Mouse (Mus musculus) cerebellum, postnatal 14 days (tissue): ENCODE measurements around the gene Atp1a2.

Source experiments
- DNase-seq, 2 experiments: peaks; one replicate each; pipeline ENCODE4 v3.0.0; 2021; ENCODE audit warnings: mixed read lengths in 2 of 2

The Atp1a2 gene

DNA sequence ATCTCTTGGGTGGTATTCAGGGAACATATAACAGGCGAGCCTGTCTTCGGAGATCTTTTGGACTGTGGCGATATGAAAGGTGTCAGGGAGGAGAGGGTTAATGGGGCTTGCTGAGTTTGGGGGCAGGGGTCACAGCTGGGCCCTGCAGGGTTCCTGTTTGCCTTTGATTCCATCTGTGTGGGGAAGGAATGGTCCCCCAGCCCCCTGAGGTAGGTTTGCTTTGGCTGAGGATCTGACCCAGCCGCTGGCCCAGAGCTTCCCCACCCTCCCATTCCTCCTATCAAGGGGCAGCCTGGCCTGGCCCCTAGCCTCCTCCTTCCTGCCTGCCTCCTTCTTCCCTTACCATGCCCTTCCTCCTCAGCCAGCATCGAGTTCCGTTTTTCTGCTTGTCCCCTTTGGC, 5.0 kb upstream of the Atp1a2 start:
- no peak for DNase-seq

DNA sequence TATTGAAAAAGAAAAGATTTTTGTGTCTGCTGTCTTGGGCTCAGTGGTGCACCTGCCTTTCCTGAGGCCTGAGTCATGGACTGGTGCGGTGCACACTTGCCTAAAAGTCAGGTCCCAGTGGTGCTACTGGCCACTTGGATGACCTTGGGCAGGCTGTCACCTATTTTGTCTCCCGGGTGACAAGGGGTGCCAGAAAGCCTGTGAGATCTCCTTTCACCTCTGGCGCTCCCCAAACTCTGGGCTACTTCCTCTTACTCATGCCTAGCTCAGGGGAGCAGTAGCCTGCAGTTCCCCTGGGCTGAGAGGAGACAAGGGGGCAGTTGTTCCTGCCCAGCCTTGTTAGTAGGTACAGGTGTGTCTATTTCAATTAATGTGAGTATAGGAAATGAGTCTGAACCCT, 4.4 kb upstream of the Atp1a2 start:
- no peak for DNase-seq

DNA sequence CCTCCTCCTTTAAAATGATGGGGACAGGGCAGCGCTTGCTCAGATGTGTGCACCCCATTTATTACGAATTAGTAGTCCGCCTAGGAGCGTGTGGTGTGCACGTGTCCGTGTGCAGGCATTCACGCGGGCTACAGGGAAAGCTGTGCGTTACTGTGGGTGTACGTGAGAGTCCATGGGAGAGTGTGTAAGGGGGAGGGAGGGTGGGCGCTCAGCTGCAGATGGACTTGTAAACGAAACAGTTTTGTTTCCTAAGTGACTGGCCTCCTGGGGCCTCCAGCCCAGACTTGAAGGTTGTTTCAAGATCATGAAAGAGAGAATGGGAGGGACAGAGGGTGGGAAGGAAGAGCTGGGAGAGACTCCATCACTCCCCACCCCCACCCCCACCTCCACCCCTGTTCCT, 3.3 kb upstream of the Atp1a2 start:
- no peak for DNase-seq

DNA sequence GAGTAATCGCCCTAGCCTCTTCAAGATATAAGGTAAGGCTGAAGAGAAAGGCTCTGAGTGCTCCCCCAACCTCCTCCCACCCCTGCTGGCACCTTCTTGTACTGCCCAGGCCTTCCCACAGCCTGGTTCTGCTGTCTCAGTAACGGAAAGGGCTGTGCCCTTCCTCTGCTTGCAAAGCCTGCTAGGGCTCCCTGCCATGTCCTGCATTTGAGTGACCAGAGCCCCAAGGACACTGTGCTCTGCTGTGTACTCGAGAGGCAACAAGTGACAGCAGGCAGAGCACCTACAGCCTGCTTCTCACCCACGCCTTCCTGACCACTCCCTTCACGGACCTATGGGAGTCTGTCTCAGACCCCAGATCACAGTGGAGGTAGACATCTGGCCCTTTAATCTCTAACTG, 2.4 kb upstream of the Atp1a2 start:
- DNase-seq = no peak

DNA sequence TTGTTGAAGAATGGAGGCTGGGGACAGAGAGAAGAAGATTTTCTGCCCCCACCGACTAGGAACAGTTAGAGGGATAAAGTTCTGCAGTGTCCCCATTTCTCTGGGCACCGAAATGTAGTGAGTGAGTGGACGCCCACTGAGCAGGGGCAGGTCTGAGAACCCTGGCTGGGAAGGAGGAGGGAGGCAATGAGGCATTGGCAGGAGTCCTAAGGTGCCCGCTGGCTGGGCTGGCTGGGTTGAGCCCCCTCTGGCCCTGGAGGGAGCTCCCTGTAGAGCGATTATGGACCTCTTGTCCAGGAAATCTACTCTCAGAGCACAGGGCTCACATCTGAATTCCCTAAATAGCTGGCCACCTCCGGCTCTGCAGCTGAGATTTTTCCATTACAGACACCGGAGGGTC, 1.7 kb upstream of the Atp1a2 start:
- no peak for DNase-seq

DNA sequence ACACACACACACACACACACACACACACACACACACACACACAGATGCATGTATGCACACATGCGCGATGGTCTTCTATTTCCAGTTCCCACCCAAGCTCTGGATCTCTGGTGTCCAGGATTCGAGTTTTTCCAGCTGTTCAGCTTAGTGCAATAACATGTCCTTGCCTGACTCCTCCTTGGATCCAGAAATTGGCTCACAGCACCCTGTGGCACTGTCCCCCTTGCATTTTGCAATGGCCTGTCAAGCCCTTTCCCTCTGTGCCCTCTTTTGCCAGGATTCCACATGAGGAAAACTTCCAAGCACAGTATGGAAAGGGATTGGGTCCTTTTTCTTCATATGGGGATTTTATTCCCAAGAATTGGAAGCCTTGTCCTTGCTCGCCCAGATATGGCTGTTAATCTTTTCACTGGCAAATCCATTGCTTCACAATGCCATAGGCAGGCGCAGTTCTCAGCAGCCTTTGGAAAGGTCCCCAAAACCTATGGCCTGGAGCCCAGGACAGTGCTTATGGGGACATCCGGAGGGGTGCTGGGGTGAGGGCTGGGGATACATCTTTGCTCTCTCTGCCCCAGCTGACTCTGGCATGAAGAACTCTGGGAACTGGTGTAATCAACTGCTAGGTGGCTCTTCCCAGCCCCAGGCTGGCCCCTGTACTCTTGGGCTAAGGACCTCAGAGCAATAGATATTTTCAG, 901 bp downstream of the Atp1a2 start:
- DNase-seq = peak; percentile 41 to 60

DNA sequence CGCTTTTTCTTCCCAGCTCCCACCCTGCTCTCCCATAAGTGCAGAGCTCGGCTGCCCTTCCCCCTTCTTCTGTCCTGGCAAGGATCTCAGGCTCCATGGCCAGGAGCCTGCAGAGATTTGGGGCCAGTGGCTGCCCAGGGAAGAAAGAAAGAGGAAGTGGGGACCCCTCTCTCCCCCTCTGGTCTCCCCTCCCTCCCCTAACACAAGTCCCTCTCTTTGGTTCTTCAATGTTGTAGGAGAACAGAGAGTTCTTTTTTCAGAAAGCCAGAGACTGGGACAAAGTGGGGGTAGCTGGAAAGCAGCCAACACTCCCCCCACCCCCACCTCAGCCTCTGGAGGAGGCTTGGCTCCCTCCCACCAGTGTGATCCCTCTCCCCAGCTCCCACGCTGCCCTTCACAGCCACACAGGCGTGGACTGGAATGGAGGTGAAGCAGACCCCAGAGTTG, 2.1 kb downstream of the Atp1a2 start:
- DNase-seq = peak; percentile 44 to 52

DNA sequence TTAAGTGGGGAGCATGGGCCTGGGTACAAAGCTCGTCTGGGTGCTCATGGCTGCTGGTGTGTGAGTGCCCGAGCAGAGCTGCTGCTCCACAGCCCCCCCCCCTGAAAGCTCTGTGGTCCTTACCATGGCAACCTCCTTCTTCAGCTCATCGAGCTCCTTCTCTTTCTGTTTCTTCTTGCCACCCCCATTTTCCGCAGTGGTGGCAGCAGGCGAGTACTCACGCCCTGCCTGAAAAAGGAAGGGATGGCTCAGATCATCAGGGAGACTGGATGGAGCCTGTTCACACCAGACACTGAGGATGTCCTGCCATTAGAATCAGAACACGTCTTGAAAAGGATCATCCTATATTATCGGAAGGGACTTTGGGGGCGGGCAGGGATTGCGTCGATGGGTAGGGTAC, 4.4 kb downstream of the Atp1a2 start:
- no peak for DNase-seq

DNA sequence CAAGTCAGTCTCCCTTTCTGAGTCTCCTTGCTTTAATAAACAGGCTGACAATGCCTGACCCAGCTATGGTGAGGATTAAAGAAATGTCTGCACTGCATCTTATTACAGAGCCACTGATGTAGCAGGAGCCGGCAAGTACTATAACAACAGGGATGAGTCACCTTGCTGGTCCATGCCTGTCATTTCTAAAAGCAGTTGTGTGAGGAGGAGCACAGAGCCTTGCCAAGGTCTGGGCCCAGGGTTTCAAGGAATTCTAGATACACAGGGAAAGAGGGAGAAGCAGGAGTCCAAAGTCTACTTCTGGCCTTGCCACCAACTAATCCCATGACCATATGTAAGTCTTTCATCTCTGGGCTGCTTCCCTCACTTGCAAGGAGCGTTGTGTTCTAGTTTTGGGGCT, 5.0 kb downstream of the Atp1a2 start:
- DNase-seq = no peak

DNA sequence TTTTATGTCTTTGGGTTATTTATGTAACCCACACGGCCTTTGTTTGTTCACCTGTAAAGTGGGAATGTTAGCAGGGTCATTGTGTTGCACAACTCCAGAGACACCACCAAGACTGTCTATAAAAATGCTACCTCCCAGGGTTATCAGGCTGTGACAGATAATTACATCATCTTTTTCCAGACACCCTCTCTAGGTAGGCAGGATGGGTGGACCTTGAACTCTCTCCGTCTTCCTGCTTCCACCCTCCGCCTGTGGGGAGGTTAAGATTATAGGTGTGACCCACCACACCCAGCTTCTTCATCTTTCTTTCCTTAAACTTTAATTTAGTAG, 8.3 kb downstream of the Atp1a2 start:
- no peak for DNase-seq

DNA sequence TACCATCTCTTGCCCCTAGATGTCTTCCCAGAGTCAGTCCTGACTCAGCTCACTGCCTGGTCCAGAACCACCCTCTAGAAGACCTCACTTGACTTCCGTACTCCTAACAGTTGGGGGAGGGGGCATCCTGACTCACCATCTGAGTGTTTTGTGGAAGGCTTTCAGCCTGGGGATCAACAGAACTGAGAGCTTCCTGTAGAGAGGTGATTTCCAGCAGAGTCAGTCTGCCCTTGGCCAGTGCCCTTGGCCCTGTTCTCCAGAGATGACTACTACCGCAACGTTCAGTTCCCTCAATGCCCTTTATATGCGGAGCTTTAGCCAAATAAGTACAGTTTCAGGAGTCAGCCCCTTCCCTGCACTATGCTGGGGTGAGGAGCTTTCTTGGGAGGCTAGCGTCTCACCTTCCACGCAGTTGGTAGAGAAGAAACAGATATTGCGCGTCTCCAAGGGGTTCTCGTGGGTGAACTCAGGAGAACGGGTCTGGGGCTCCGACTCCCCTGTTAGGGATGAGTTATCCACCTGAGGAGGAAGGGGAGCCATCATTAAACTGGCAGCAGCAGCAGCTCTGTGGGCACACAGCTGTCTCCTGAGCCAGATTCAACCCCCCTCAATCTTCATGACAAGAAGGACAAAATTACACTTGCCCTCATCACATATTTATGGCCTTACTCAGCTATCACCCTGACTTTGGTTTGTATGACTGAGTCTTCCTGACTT, 8.8 kb downstream of the Atp1a2 start:
- no peak for DNase-seq

DNA sequence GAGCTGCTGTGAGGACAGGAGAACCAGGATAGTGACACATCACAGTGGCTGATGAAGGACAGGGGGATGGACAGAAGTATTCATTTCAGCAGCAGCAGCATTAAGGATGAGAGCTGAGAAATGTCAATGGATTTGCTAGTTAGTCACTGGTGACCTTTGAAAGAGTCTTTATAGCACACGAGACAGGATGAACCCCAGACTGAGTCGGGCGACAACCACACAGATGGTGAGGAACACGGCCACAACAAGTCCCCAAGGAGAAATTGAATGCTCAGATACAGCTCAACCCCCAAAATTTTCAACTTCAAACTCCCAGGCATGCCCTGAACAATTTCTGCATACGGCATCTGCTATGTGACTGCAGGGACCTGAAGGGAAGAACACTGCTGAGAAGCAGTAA, 11.1 kb downstream of the Atp1a2 start:
- DNase-seq = no peak

DNA sequence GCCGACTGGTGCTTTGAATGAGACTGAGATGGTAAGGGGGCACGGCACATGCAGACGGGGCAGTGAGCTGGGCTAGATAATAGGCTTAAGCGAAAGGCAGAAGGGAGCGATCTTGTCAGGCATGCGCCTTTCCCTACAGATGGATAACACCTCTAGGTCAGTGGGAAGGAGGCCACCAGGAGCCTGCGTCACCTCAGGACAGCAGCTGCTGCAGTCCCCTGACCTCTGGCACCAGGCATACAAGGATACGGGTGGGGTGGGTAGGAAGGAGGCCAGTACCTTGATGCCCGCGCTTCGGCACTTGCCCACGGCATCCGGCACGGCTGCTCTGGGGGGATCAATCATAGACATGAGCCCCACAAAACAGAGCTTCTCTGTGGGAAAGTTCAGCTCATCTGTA, 13.6 kb downstream of the Atp1a2 start:
- DNase-seq = no peak

DNA sequence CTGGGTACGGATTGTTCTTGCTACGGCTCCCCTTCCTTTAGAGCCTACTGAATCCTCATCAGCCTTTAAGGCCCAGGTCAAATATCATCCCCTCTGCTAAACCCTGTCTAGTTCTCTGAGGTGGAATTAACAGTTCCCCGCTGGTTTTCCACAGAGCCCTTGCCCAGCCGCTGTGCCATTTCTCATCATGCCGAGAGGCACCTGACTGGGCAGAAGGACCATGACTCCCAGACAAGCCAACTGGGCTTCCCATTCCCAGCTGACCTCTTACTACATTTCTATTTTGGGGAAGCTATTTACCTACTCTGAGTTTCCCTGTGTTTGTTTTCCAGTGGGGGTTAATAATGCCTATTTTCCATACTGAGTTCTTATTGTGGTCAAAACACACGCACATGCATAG, 14.8 kb downstream of the Atp1a2 start:
- DNase-seq = peak in 1 of 2 experiments; percentile 36

DNA sequence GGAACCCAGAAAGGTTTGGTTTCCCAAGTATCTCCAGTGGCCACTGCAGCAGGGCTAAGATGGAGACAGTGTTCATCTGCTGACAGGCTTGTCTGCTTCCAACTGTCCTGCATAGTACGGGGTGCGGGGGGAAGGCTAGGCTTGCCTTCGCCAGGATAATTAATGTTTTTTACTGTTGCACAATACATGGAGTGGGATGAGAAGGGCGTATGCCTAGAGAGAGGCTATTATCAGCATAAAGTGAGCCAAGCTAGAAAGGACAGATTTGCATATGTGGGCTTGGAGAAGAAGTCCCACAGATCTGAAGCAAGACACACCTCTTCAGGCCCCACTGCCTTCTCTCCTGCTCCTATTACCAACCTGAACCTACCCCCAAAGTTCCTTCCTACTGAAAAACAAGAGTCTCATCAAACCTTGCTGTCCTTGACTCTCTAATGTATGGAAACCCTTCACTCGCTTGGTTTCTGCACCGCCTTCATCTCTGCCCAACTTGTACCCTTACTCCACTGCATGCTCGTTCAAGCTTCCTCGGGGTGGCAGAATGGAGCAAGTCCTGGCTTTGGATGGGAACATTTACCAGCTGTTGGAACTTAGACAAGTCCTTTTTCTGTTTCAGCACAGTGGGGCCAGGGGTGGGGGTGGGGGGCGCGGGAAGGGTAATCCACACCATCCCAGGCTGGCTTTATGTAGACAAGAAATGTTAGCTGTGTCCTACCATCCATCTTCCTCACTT, 16.2 kb downstream of the Atp1a2 start:
- no peak for DNase-seq

DNA sequence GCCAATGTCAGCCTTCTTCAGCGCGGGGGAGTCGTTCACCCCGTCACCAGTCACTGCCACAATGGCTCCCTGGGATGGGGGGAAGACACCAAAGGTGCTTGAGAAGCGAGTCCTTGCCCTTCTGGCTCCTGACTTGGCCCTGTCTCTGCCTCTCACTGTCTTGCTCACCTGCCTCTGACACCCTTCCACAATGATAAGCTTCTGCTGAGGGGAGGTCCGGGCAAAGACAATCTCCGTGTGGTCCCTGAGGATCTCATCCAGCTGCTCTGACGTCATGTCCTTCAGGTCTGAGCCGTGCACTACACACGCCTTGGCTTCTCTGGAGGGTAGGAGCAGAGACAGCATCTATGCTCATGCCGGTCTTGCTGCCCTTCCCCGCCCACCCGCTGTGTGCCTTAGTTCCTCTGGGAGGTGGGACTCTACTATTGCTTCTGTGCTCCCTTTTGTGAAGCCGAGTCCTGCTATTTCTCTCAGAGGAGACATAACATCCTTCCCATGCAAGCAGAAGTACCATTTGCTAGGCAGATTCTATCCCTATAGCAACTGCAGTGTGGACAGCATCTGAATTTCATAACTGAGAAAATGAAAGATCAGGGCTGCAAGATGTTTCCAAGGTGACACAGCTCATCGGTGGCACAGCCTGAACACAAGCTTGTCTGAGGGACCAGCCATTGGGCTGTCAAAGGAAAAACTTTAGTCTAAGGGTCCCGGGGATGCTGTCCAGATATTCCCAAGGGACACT, 17.9 kb downstream of the Atp1a2 start:
- no peak for DNase-seq

DNA sequence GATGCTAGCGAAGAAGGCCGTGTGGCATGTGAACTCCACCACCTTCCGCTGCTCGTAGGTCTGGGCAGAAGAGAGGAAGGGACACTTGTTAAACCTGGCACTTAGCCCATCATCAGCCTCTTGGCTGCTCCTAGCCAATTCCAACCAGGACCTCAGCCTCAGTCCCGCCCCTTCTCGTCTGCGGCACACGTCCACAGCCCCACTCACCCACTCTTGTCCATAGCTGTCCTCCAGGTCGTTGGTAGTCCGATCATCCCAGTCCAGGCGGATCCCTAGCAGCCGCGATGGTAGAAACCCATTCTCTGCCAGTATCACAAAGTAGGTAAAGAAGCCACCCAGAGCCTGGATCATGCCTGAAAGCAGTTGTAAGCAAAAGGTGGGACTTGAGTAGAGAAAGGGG, 19.5 kb downstream of the Atp1a2 start:
- no peak for DNase-seq

DNA sequence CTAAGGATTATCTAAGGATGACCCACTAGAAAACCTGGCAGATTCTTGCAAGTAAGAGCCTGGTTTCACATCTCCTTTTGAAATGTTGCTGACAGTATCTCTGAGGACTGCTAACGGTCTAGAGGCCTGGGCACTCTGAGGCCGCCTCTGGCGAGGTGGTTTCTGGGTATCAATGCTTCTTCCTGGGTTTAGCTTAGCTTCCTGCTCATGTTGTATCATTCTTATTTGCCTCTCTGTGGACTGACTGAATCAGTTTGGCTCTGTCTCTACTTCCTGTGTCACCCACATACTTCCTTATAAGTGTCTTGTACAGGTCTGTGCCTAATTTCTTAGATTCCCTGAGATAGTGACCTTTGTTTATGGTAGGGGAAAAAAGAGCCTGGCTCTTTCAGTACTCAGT, 20.7 kb downstream of the Atp1a2 start:
- DNase-seq = no peak

DNA sequence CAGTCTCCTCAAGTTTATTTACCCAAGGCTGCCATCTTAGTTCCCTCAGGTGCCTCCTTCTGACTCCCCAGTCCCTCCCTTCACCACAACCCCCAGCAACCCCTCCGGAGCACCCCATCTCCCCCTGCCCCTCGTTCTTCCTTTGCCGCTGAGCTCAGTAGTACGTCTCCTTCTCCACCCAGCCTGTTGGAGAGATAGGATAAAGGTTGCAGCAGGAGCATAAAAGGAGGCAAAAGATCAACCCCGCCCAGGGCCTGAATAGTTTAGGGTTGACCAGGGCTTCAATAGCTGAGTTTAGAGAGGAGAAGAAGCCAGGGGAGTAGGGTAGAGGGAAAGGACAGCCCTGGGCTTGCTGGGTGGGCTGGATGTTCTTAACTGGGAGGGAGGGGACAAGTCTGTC, 23.3 kb downstream of the Atp1a2 start:
- no peak for DNase-seq

DNA sequence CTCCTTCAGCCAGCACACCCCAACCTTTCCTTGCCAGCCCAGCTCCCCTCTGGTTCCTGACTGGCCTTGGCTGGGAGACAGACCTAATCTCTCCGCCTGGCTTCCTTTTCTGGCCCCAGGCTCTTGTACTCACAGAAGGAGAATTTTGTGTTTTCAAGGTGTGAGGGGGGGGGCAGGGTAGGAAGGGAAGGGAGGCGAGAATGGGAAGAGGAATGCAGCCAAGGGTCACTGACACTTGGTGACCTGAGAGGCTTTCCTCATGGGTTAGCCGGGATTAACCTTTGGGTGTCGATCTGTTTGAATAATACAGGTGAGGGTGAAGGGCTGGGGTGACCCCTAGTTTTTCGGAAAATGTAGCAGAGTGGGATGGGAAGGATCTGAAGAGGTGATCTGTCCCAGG, 23.7 kb downstream of the Atp1a2 start:
- peak; percentile 29 to 35 for DNase-seq

DNA sequence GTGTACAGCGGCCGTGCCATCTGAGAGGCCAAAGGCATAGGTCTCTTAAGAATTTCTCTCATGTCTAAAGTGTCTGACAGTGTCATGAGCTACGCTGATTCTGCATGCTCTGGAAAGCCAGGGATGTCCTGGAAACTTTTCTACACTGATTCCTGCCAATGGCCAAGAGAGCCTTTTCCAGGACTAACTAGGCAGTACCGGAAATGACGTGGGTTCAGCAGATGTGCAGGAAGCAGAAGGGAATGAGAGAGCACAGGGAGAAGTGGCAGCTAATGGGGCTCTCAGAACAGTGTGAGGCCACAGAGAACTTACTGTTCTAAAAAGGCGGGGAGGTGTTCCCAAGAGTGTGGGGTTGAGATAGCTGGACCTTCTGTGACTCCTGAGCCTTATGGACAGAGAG, 24.5 kb downstream of the Atp1a2 start:
- no peak for DNase-seq

DNA sequence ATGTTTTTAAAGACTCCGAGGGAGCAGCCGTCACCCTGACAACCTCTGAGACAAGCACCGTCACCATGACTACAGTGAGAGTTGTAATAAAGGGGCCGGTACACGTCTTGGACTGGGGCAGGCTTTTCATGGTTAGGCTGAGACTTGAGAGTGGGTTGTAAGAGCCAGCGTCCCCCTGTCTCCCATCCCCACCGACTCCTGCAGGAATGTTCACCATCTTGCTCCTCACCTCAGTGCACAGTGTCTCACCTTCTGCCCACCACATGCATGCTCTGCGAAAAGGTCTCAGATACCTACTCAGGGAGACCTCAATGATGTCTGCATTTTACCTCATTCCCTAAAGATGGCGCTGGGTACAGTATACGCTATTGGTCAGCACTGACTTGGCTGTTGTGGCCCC, 26.1 kb downstream of the Atp1a2 start:
- DNase-seq = no peak

DNA sequence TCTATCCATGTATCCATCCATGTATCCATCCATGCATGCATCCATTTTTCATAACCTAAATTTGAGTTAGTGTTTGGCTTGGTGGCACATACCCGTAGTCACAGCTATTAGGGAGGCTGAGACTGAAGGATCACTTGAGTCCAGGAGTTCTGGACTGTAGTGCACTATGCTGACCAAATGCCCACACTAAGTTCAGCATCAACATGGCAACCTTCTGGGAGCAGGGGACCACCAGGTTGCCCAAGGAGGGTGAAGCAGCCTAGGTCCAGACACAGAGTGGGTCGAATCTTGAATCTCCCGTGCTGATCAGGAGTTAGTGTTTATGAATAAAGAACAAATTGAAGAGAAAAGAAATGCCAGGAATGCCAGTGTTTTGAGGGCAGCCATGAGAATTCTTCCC, 26.7 kb downstream of the Atp1a2 start:
- DNase-seq = no peak
